Mouse (Mus musculus): ENCODE measurements at regions not wholly inside any gene's neighbourhood (a gene's known extent, or its start where the extent isn't known, plus 50 kb on each side); places are given as distances from the start of the nearest gene placed in this dataset.

- TF ChIP-seq CTCF (IDR thresholded peaks at IDR 0.05; ENCODE audit: low read depth, low read length) (no peak), GATA1 (IDR thresholded peaks at IDR 0.05; ENCODE audit: borderline replicate concordance, low read length) (no peak), TAL1 (conservative IDR thresholded peaks at IDR 0.05; ENCODE audit: low read depth, low read length) (no peak)
These were observed 392.8 kb upstream of the Atp11b start for GRCm38 (mm10) chr3:35361086-35361485.

All from G1E (cell line).